Mouse (Mus musculus) midbrain, embryonic 16.5 days (tissue): ENCODE data around the gene Gcm2. TPM values are rescaled to one million over a fixed set of nuclear protein-coding genes. Genes with fewer than 3 reads are reported as not detected.

Experiments used
- ATAC-seq: fragments of 200-750 bp; cut with Nextera tagmentation; 2 replicates; pipeline ENCODE4 v1.8.0; 2017; ENCODE audit warnings: moderate TSS enrichment
- H3K27ac ChIP-seq: fragments of 300-500 bp; sonication (generic); 2 replicates; pipeline ENCODE4 v1.5.1; 2014; ENCODE audit warnings: mild to moderate bottlenecking, low read length, mixed read lengths
- H3K27me3 ChIP-seq: fragments of 300-500 bp; sonication (generic); 2 replicates; pipeline ENCODE4 v1.6.1; 2014; ENCODE audit warnings: low read depth, low read length, mixed read lengths; ENCODE audit not compliant: control insufficient read depth, insufficient read depth
- H3K36me3 ChIP-seq: fragments of 300-500 bp; sonication (generic); 2 replicates; pipeline ENCODE4 v1.6.1; 2014; ENCODE audit warnings: mild to moderate bottlenecking, low read length, moderate library complexity, mixed read lengths; ENCODE audit not compliant: control insufficient read depth, insufficient read depth
- H3K4me1 ChIP-seq: fragments of 300-500 bp; sonication (generic); 2 replicates; pipeline ENCODE4 v1.6.1; 2014; ENCODE audit warnings: mild to moderate bottlenecking, low read length, mixed read lengths; ENCODE audit not compliant: control insufficient read depth, insufficient read depth
- H3K4me2 ChIP-seq: fragments of 300-500 bp; sonication (generic); 2 replicates; pipeline ENCODE4 v1.6.1; 2014; ENCODE audit warnings: mild to moderate bottlenecking, low read length, mixed read lengths
- H3K4me3 ChIP-seq: fragments of 300-500 bp; sonication (generic); 2 replicates; pipeline ENCODE4 v1.5.1; 2014; ENCODE audit warnings: low read depth, mild to moderate bottlenecking, low read length, moderate library complexity, mixed read lengths
- H3K9ac ChIP-seq: fragments of 300-500 bp; sonication (generic); 2 replicates; pipeline ENCODE4 v1.6.1; 2014; ENCODE audit warnings: low read depth, low read length, mixed read lengths
- H3K9me3 ChIP-seq: fragments of 300-500 bp; sonication (generic); replicated peaks from 2 replicates; pipeline ENCODE4 v1.6.1; 2014; ENCODE audit warnings: mild to moderate bottlenecking, low read length, mixed read lengths; ENCODE audit not compliant: control insufficient read depth, poor library complexity, severe bottlenecking
- WGBS: fragments of 180-500 bp; shearing (Covaris S2); extraction: QIAGEN DNeasy Blood & Tissue Kit; methylation state at CpG from one replicate; pipeline ENCODE4 v1.1.7; 2014; 5-methylcytosine and 5-hydroxymethylcytosine counted together
- polyA plus RNA-seq: library from polyadenylated mRNA; unstranded; fragments of >200 nt; fragmentation: Nextera tagmentation; extraction: Ambion mirVana; gene quantifications from 2 replicates; pipeline ENCODE4 v1.2.1, GENCODE M21; 2015

Gcm2 gene
- polyA plus RNA-seq, 1 experiment from 2014 or later, result not detected

DNA sequence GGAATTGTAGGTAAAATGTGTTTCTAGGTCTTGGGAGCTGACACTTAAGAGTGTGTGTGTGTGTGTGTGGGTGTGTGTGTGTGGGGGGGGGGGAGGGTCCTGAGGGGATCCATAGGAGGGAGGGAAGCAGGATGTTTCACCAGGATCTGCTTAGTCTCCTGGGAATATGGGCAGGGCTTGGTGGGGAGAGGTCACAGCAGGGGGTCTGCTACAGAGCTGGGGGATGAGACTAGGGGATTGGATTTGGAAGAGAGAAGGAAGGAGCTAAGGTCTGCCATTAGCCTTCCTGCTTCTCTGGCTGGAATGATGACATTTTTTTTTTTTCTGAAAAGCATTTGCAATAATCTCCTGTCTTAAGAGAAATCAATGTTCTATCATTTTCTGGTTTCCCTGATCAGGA lies 22.1 kb downstream of the Gcm2 start:
- no peaks in the 10 kb centered on the region for H3K36me3 ChIP-seq
- H3K4me3 ChIP-seq, result no peak overlapping the region
- H3K4me1 ChIP-seq, result no peaks in the 10 kb centered on the region
- H3K4me2 ChIP-seq, result no peak overlapping the region
- H3K27me3 ChIP-seq, result no peaks in the 10 kb centered on the region
- no peak for ATAC-seq
- H3K9me3 ChIP-seq, result no peaks in the 10 kb centered on the region
- no peak overlapping the region for H3K27ac ChIP-seq
- H3K9ac ChIP-seq, result no peak overlapping the region

DNA sequence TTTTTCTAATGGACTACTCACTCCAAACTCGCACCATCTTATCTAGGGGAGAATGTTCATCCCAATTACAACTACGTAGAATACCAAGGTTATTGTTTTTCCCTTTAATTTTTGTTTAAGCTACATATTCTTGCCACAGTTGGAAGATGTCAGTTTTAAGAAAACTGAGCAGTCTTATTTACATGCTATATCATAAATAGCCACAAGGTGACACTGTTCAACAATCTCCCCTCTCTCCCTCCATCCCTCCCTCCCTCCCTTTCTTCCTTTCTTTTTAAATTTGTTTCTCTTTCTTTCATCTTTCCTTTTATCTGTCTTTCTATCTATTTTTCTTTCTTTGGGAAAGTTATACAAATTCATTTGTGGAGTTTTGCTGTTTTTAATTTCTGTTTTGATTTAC lies 25.7 kb downstream of the Gcm2 start:
- Histone ChIP-seq H3K4me1 (no peaks in the 10 kb centered on the region), H3K36me3 (no peaks in the 10 kb centered on the region), H3K27me3 (0 out of 2 replicates have a peak, but pooled peaks cover 3% of the 10 kb centered on the region), H3K9ac (no peak overlapping the region), H3K4me3 (no peak overlapping the region), H3K27ac (no peak overlapping the region), H3K4me2 (no peak overlapping the region), H3K9me3 (no peaks in the 10 kb centered on the region)
- ATAC-seq, result no peak
- 32% methylated on average over 2 of the region's 2 CpGs for WGBS

DNA sequence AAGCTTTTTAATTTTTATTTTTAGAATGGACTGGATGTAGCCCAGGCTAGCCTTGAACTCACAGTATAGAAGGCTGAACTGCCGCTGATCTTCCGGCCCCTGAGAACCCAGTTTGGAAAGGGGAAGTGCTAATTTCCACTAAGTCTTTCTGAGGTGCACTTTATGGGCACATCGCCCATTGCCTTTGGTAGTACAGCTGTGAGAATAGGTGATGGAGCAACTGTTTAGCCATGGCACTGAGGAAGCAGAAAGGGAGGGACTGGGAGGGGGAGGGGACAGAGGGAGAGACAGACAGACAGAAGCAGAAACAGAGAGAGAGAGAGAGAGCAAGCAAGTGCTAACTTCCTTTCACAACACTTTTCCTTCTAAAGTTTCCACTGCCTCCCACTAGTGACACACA lies 26.3 kb downstream of the Gcm2 start:
- Histone ChIP-seq H3K9ac (no peak overlapping the region), H3K27ac (no peak overlapping the region), H3K4me1 (no peaks in the 10 kb centered on the region), H3K4me2 (no peak overlapping the region), H3K9me3 (no peaks in the 10 kb centered on the region), H3K36me3 (no peaks in the 10 kb centered on the region), H3K27me3 (0 out of 2 replicates have a peak, but pooled peaks cover 3% of the 10 kb centered on the region), H3K4me3 (no peak overlapping the region)
- no peak for ATAC-seq
- WGBS, result 88% methylated on average over 3 of the region's 3 CpGs

DNA sequence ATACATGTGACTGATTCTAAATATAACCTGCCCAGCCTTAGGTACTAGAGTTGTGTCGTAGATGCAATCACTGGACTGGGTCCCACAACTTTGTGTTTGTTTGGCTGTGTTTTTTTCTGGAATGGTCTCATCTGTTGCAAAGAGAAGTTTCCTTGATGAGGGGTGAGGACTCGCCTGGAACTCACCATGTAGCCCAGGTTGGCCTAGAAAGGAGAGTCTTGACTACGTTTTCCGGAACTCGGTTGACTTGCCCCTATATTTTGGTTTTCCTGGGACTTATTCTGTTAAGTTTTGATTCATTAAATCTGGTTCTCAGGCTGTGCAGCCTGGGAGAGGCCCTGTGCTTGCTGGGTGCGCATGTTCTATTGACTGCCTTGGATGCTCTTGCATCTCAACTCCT lies 30.1 kb downstream of the Gcm2 start:
- Histone ChIP-seq H3K27me3 (peaks cover 6% of the 10 kb centered on the region), H3K36me3 (no peaks in the 10 kb centered on the region), H3K4me1 (peaks cover 2% of the 10 kb centered on the region; the same call in 1 of the 2 replicates), H3K9ac (no peak overlapping the region), H3K4me3 (no peak overlapping the region), H3K27ac (no peak overlapping the region), H3K4me2 (no peak overlapping the region), H3K9me3 (no peaks in the 10 kb centered on the region)
- 92% methylated on average over 6 of the region's 6 CpGs for WGBS
- ATAC-seq, result no peak

DNA sequence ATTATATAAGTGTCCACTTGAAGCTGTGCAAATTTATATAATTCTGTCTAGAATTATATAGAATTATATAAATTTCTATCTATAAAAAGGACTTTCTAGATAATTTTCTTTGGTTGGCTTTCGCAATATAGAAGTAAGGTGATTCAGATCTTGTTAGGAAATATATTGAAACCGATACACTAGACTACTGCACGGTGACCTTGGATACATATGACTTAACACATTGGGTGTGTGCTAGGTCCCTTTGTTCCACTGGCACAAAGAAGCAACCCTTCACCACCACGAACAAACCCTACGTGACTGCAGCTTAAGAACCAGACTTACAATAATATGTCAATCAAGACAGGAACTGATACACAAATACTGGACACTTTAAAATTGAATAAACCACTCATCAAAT lies 31.0 kb downstream of the Gcm2 start:
- no peaks in the 10 kb centered on the region for H3K36me3 ChIP-seq
- no peaks in the 10 kb centered on the region for H3K9me3 ChIP-seq
- peaks cover 6% of the 10 kb centered on the region for H3K27me3 ChIP-seq
- no peak for ATAC-seq
- H3K9ac ChIP-seq, result no peak overlapping the region
- no peak overlapping the region for H3K27ac ChIP-seq
- peaks cover 2% of the 10 kb centered on the region; the same call in 1 of the 2 replicates for H3K4me1 ChIP-seq
- no peak overlapping the region for H3K4me3 ChIP-seq
- H3K4me2 ChIP-seq, result peak overlapping the region; percentile 86
- 41% methylated on average over 5 of the region's 5 CpGs for WGBS

DNA sequence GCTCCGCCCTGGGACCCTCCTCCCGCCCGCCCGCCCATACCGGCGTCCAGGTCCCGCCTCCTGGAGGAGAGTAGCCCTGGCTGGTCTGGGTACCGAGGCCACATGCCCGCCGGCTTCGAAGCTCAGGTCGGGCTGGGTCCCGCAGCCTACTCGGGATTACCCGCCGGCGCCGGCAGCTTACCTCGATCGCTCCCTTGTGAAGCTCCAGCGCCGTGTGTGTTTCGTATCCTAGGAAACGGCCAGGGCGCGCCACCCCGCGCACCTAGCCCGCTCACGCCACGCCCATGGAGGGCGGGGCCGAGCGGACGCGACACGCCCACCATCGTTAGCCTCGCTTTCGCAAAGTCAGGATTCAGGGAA lies 31.4 kb downstream of the Gcm2 start, which contains the start of gene Mak:
Gene Mak, minus strand, starts transcription at position 286 of the 360 bp plus-strand sequence.
- H3K27ac ChIP-seq, result 0 out of 2 replicates have a peak within 1 kb of the TSS, but pooled peaks have one; percentile 9
- peak within 1 kb of the TSS; percentile 86 for H3K4me2 ChIP-seq
- peaks cover 6% of the 10 kb centered on the region for H3K27me3 ChIP-seq
- no peaks in the 10 kb centered on the region for H3K36me3 ChIP-seq
- H3K4me1 ChIP-seq, result peaks cover 2% of the 10 kb centered on the region; the same call in 1 of the 2 replicates
- H3K9ac ChIP-seq, result peak within 1 kb of the TSS; percentile 61
- H3K9me3 ChIP-seq, result no peaks in the 10 kb centered on the region
- peak within 1 kb of the TSS; percentile 60 for H3K4me3 ChIP-seq
- WGBS, result under 1% methylated on average over 34 of the region's 40 CpGs
- peak; percentile 95 for ATAC-seq

DNA sequence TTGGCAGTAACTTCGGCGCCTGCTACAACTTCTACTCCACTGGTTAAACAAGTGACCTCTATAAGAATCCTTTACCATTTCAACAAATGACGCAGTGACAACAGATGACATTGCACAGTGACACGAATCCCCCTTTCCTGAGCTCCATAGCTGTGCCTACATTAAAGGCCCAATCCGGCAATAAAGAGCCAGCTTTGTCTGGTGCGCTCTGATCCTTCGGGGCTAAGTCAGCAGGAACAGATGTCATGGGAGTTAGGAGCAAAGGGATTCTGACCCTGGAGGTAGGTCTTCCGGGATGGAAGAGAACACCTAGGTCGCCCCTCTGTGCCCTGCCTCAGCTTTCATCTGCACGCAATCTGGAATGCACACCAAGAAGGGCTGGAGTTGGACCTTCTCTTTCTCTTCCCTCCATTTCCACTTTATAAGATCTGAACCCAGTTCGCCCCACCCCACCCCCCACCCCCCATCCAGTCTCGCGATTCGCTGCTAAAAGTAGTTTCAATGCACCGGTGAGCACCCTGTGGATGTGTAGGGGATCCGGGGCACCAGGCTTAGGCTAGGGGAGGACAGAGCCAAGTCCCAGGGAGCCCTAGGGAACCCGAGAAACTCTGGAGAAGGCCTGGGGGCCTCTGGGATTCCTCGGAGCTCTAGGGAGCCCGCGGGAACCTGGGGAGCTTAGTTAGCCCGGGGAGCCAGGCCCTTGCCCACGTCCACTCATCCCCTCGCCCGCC lies 32.0 kb downstream of the Gcm2 start:
- H3K4me2 ChIP-seq, result peak overlapping the region; percentile 86
- H3K4me1 ChIP-seq, result peaks cover 2% of the 10 kb centered on the region; the same call in 1 of the 2 replicates
- no peaks in the 10 kb centered on the region for H3K9me3 ChIP-seq
- peak overlapping the region; percentile 60 for H3K4me3 ChIP-seq
- no peaks in the 10 kb centered on the region for H3K36me3 ChIP-seq
- peak; percentile 78 for ATAC-seq
- 0 out of 2 replicates have a peak overlapping the region, but pooled peaks have one; percentile 9 for H3K27ac ChIP-seq
- H3K9ac ChIP-seq, result peak overlapping the region; percentile 61
- 6% methylated on average over 21 of the region's 24 CpGs for WGBS
- peaks cover 6% of the 10 kb centered on the region for H3K27me3 ChIP-seq

DNA sequence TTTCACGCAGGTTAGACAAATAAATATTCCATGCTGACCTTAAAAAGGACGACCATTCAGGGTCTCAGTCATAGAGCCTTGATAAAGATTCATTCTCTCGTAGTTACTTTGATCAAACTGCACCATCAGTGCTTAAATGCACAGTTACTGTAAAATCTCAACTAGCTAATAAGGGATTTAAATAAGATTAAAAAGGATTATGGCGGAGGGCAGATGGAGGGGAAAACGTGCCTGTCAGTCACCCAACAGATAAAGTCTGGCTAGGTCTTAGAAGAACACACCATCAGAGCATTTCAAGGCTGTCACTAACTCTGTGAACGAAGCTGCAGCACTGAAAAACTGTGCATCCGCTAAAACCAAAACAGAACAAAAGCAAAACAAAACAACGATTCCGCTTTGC lies 32.9 kb downstream of the Gcm2 start:
- no peak overlapping the region for H3K27ac ChIP-seq
- H3K4me1 ChIP-seq, result peaks cover 2% of the 10 kb centered on the region; the same call in 1 of the 2 replicates
- peak overlapping the region; percentile 86 for H3K4me2 ChIP-seq
- ATAC-seq, result no peak
- H3K27me3 ChIP-seq, result peaks cover 6% of the 10 kb centered on the region
- H3K9me3 ChIP-seq, result no peaks in the 10 kb centered on the region
- WGBS, result 28% methylated on average over 9 of the region's 9 CpGs
- H3K36me3 ChIP-seq, result no peaks in the 10 kb centered on the region
- no peak overlapping the region for H3K9ac ChIP-seq
- H3K4me3 ChIP-seq, result no peak overlapping the region

DNA sequence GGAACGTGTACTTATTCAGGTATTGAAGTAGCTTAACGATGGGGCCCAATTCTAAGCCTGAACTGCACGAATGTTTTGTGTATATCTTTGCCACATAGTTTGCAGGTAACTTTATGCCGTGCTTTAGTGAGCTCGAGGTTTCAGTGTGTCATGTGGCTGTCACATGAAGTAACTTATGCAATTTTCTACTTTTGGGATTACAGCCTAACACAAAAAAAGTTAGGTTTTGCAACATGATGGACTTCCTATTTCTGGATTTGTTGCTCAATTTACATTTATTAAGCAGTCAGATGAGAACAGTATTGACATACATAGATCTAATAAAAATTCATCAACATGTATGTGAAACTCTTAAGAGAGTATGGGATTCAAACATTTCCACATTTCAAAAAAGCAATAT lies 37.0 kb downstream of the Gcm2 start:
- Histone ChIP-seq H3K27me3 (peaks cover 3% of the 10 kb centered on the region), H3K4me3 (no peak overlapping the region), H3K9me3 (no peaks in the 10 kb centered on the region), H3K4me2 (no peak overlapping the region), H3K27ac (no peak overlapping the region), H3K9ac (no peak overlapping the region), H3K36me3 (no peaks in the 10 kb centered on the region), H3K4me1 (peaks cover 2% of the 10 kb centered on the region; the same call in 1 of the 2 replicates)
- 90% methylated on average over 5 of the region's 5 CpGs for WGBS
- ATAC-seq, result no peak
